Mouse (Mus musculus): ENCODE data around the gene Wdr46. TPM values are rescaled to one million over a fixed set of nuclear protein-coding genes. Genes with fewer than 3 reads are reported as not detected.
A peak's percentile ranks its signal among the peaks of the same experiment; 100 is the strongest.
"Not testable (repeated sequence)": the region's sequence is repeated elsewhere in the genome, so short reads cannot be mapped to it uniquely, and the experiment has no call there.

The Wdr46 gene
- polyA plus RNA-seq, 1 experiment from 2014 or later, result 23.1 TPM

DNA sequence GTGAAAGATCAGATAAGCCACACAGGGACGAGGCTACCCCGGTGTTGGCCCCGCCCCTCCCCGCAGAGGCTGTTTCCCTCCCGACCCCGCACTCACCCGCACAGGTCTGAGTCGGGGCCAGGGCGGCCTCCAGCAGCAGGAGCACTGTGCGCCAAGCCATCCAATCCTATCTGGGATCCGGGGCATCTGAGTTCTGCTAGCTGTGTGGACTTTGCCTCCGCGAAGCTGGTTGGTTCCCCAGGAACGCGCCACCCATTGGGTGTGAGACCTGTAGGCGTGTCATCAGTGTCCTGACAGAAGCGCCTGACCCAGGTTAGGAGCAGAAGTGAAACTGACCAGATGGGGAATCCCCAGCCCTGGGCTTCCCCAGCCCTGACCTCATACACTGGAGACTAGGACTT, 38.2 kb downstream of the Wdr46 start:
- Histone ChIP-seq H3K36me3 (ENCODE audit: control insufficient read depth, insufficient read depth, low read length) (no peaks in the 10 kb centered on the region), H3K27ac (ENCODE audit: low read length) (0 out of 2 replicates have a peak overlapping the region, but pooled peaks have one; percentile 6), H3K9me3 (replicated peaks; ENCODE audit: control insufficient read depth, low read length) (no peaks in the 10 kb centered on the region), H3K4me2 (ENCODE audit: low read depth, low read length) (peak overlapping the region; percentile 63), H3K4me1 (ENCODE audit: control insufficient read depth, insufficient read depth, low read length) (peaks cover 8% of the 10 kb centered on the region; the same call in 1 of the 2 replicates), H3K4me3 (replicated peaks; ENCODE audit: low read length) (peak overlapping the region; percentile 47), H3K27me3 (ENCODE audit: control insufficient read depth, insufficient read depth, low read length) (peaks cover 33% of the 10 kb centered on the region), H3K9ac (ENCODE audit: low read length) (peak overlapping the region; percentile 65)
- WGBS, result under 1% methylated on average over 16 of the region's 17 CpGs
- ATAC-seq (ENCODE audit: insufficient read depth, low FRiP score), result peak; percentile 82

DNA sequence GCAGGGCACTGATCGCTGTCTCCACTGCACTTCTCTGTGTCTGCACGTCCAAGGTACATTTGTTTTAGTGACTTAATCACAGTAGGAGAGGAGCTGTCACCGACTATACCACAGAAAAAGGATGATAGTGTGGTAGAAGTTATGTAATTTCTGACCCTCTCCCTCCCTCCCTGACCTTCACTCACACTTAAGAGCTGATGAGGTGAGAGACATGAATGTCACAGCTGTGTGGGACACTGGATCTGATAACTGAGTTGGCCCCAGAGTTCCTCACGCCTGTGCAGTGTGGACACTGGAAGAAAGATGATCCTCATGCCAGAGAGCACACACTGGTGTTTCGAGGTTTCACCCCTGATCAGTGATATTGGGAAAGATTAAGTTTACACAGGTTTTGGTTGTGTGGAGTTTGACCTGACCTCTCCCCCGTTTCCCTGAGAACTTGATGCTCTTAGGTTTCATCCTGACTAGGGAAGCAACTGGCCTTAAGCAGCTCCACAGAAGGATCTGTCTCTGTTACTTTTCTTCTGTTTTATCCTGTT, 39.1 kb downstream of the Wdr46 start:
- 68% methylated on average over 6 of the region's 6 CpGs for WGBS

GRCm38 (mm10) chr17:33980181-33981035, 39.9 kb downstream of the Wdr46 start:
- Histone ChIP-seq H3K27me3 (ENCODE audit: control insufficient read depth, insufficient read depth, low read length) (peaks cover 33% of the 10 kb centered on the region), H3K9me3 (replicated peaks; ENCODE audit: control insufficient read depth, low read length) (no peaks in the 10 kb centered on the region), H3K9ac (ENCODE audit: low read length) (no peak overlapping the region; the same call in 1 of the 2 replicates), H3K36me3 (ENCODE audit: control insufficient read depth, insufficient read depth, low read length) (no peaks in the 10 kb centered on the region), H3K4me2 (ENCODE audit: low read depth, low read length) (peak overlapping the region; percentile 68; the same call in 1 of the 2 replicates), H3K4me1 (ENCODE audit: control insufficient read depth, insufficient read depth, low read length) (peaks cover 8% of the 10 kb centered on the region; the same call in 1 of the 2 replicates), H3K4me3 (replicated peaks; ENCODE audit: low read length) (no peak overlapping the region), H3K27ac (ENCODE audit: low read length) (peak overlapping the region; percentile 6; the same call in 1 of the 2 replicates)
- ATAC-seq (ENCODE audit: insufficient read depth, low FRiP score), result no peak
- 74% methylated on average over 19 of the region's 19 CpGs for WGBS

More for the DNA sequence above, 39.1 kb downstream of the Wdr46 start:
- Histone ChIP-seq H3K9me3 (replicated peaks; ENCODE audit: control insufficient read depth, low read length) (no peaks in the 10 kb centered on the region), H3K4me3 (replicated peaks; ENCODE audit: low read length) (no peak overlapping the region), H3K4me2 (ENCODE audit: low read depth, low read length) (no peak overlapping the region), H3K4me1 (ENCODE audit: control insufficient read depth, insufficient read depth, low read length) (peaks cover 8% of the 10 kb centered on the region; the same call in 1 of the 2 replicates), H3K27ac (ENCODE audit: low read length) (no peak overlapping the region), H3K36me3 (ENCODE audit: control insufficient read depth, insufficient read depth, low read length) (no peaks in the 10 kb centered on the region), H3K9ac (ENCODE audit: low read length) (no peak overlapping the region), H3K27me3 (ENCODE audit: control insufficient read depth, insufficient read depth, low read length) (peaks cover 33% of the 10 kb centered on the region)
- ATAC-seq (ENCODE audit: insufficient read depth, low FRiP score), result no peak

DNA sequence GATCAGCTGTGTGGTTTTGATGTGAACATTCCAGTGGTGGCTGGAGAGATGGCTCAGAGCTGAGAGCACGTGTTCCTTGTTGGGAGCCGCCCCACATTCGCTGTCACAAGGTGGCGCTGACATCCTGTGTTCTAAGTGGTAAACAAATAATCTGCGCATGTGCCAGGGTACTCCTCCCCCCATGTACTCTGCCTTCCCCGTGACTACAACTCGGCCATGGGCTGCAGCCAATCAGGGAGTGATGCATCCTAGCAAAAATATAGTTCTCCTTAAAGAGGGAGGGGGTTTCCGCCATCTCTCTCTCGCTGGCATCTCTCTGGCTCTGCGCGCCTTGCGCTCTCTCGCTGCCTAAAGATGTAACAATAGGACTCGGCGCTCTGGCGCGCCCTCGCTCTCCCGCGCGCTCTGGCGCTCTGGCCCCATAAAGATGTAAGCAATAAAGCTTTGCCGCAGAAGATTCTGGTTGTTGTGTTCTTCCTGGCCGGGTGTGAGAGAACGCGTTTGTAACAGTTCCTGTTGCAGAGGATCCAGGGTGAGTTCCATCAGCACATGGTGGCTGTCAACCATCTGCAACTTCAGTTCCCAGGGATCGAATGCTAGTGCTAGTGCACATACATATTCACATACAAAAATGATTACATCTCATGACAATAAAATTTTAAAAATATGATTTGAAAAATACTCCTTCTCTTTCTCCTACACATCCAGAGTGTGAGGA, 40.9 kb downstream of the Wdr46 start:
- H3K36me3 ChIP-seq (ENCODE audit: control insufficient read depth, insufficient read depth, low read length); H3K9me3 ChIP-seq (replicated peaks; ENCODE audit: control insufficient read depth, low read length); H3K4me1 ChIP-seq (ENCODE audit: control insufficient read depth, insufficient read depth, low read length): not testable (repeated sequence)
- peak overlapping the region; percentile 73 for H3K9ac ChIP-seq (ENCODE audit: low read length)
- peak overlapping the region; percentile 46; the same call in 1 of the 2 replicates for H3K27ac ChIP-seq (ENCODE audit: low read length)
- H3K4me2 ChIP-seq (ENCODE audit: low read depth, low read length), result peak overlapping the region; percentile 68
- under 1% methylated on average over 27 of the region's 27 CpGs for WGBS
- H3K27me3 ChIP-seq (ENCODE audit: control insufficient read depth, insufficient read depth, low read length), result peaks cover 33% of the 10 kb centered on the region
- ATAC-seq (ENCODE audit: insufficient read depth, low FRiP score), result peak; percentile 87
- peak overlapping the region; percentile 51 for H3K4me3 ChIP-seq (replicated peaks; ENCODE audit: low read length)

DNA sequence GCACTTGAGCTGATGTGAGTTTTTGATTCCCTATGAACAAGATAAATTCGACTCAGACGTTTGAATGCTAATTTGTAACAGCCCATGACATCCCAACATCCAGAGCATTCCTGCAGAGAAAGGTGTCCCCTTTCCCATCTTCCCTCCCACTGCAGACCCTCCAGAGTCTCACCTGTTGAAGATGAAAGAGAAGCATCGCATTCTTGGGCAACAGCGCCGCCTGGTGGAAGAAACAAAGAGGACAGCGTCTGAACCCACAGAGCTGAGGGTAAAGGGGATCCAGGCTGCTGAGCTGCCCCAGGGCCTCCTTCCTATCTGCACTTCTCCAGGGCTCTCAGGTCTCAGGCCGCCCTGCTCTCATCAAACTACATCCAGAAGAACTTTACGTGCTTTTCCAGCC, 41.7 kb downstream of the Wdr46 start:
- 7% methylated on average over 8 of the region's 8 CpGs for WGBS
- H3K9ac ChIP-seq (ENCODE audit: low read length); H3K36me3 ChIP-seq (ENCODE audit: control insufficient read depth, insufficient read depth, low read length); H3K27ac ChIP-seq (ENCODE audit: low read length); H3K4me1 ChIP-seq (ENCODE audit: control insufficient read depth, insufficient read depth, low read length); H3K4me3 ChIP-seq (replicated peaks; ENCODE audit: low read length); ATAC-seq (ENCODE audit: insufficient read depth, low FRiP score); H3K9me3 ChIP-seq (replicated peaks; ENCODE audit: control insufficient read depth, low read length): not testable (repeated sequence)
- peak overlapping the region; percentile 68; the same call in 1 of the 2 replicates for H3K4me2 ChIP-seq (ENCODE audit: low read depth, low read length)
- H3K27me3 ChIP-seq (ENCODE audit: control insufficient read depth, insufficient read depth, low read length), result peaks cover 30% of the 10 kb centered on the region

GRCm38 (mm10) chr17:33991788-33992664, 51.6 kb downstream of the Wdr46 start:
- no peak overlapping the region for H3K4me3 ChIP-seq (replicated peaks; ENCODE audit: low read length)
- H3K27ac ChIP-seq (ENCODE audit: low read length), result no peak overlapping the region
- H3K4me1 ChIP-seq (ENCODE audit: control insufficient read depth, insufficient read depth, low read length), result no peaks in the 10 kb centered on the region
- H3K36me3 ChIP-seq (ENCODE audit: control insufficient read depth, insufficient read depth, low read length), result no peaks in the 10 kb centered on the region
- H3K4me2 ChIP-seq (ENCODE audit: low read depth, low read length), result no peak overlapping the region
- WGBS, result 29% methylated on average over 10 of the region's 10 CpGs
- H3K27me3 ChIP-seq (ENCODE audit: control insufficient read depth, insufficient read depth, low read length), result no peaks in the 10 kb centered on the region
- H3K9me3 ChIP-seq (replicated peaks; ENCODE audit: control insufficient read depth, low read length), result no peaks in the 10 kb centered on the region
- no peak for ATAC-seq (ENCODE audit: insufficient read depth, low FRiP score)
- H3K9ac ChIP-seq (ENCODE audit: low read length), result no peak overlapping the region

- Histone ChIP-seq H3K27me3 (ENCODE audit: control insufficient read depth, insufficient read depth, low read length) (peaks cover 7% of the 10 kb centered on the region), H3K27ac (ENCODE audit: low read length) (no peak overlapping the region), H3K9me3 (replicated peaks; ENCODE audit: control insufficient read depth, low read length) (no peaks in the 10 kb centered on the region), H3K36me3 (ENCODE audit: control insufficient read depth, insufficient read depth, low read length) (no peaks in the 10 kb centered on the region), H3K4me1 (ENCODE audit: control insufficient read depth, insufficient read depth, low read length) (0 out of 2 replicates have a peak, but pooled peaks cover under 1% of the 10 kb centered on the region), H3K9ac (ENCODE audit: low read length) (no peak overlapping the region), H3K4me3 (replicated peaks; ENCODE audit: low read length) (no peak overlapping the region), H3K4me2 (ENCODE audit: low read depth, low read length) (no peak overlapping the region)
- no peak for ATAC-seq (ENCODE audit: insufficient read depth, low FRiP score)
- WGBS, result 89% methylated on average over 8 of the region's 8 CpGs
Observed at GRCm38 (mm10) chr17:33994959-33995358, 54.5 kb downstream of the Wdr46 start.

GRCm38 (mm10) chr17:33995651-33996050, 55.2 kb downstream of the Wdr46 start:
- Histone ChIP-seq H3K27me3 (ENCODE audit: control insufficient read depth, insufficient read depth, low read length) (peaks cover 9% of the 10 kb centered on the region), H3K9ac (ENCODE audit: low read length) (no peak overlapping the region), H3K4me2 (ENCODE audit: low read depth, low read length) (no peak overlapping the region), H3K4me1 (ENCODE audit: control insufficient read depth, insufficient read depth, low read length) (0 out of 2 replicates have a peak, but pooled peaks cover 2% of the 10 kb centered on the region), H3K36me3 (ENCODE audit: control insufficient read depth, insufficient read depth, low read length) (no peaks in the 10 kb centered on the region), H3K4me3 (replicated peaks; ENCODE audit: low read length) (no peak overlapping the region), H3K9me3 (replicated peaks; ENCODE audit: control insufficient read depth, low read length) (no peaks in the 10 kb centered on the region), H3K27ac (ENCODE audit: low read length) (no peak overlapping the region)
- WGBS, result 55% methylated on average over 3 of the region's 3 CpGs
- no peak for ATAC-seq (ENCODE audit: insufficient read depth, low FRiP score)

Measured in stomach, embryonic 16.5 days (tissue).